Mouse (Mus musculus): Measurements from ENCODE around the gene Gm10488.
"Not testable (repeated sequence)": the region's sequence is repeated elsewhere in the genome, so short reads cannot be mapped to it uniquely, and the experiment has no call there.

Gene Gm10488

GRCm38 (mm10) chrX:29976014-29976413 lies at the start of gene Gm10488:
TSS of gene Gm10488 (plus strand) at chrX:29976314.
- not testable (repeated sequence) for DNase-seq (ENCODE audit: low spot score)

Data from testis, postnatal 10 days (tissue).